Mouse (Mus musculus): Measurements from ENCODE around the gene Camsap2. TPM values are rescaled to one million over a fixed set of nuclear protein-coding genes. Genes with fewer than 3 reads are reported as not detected.

Gene Camsap2
- polyA plus RNA-seq (2012; rRNA removed) (6.4 and 8.8 TPM in 2 replicates), polyA plus RNA-seq (2014; fragmentation: Nextera tagmentation; extraction: Ambion mirVana) (10.3 and 11.7 TPM in 2 replicates)

DNA sequence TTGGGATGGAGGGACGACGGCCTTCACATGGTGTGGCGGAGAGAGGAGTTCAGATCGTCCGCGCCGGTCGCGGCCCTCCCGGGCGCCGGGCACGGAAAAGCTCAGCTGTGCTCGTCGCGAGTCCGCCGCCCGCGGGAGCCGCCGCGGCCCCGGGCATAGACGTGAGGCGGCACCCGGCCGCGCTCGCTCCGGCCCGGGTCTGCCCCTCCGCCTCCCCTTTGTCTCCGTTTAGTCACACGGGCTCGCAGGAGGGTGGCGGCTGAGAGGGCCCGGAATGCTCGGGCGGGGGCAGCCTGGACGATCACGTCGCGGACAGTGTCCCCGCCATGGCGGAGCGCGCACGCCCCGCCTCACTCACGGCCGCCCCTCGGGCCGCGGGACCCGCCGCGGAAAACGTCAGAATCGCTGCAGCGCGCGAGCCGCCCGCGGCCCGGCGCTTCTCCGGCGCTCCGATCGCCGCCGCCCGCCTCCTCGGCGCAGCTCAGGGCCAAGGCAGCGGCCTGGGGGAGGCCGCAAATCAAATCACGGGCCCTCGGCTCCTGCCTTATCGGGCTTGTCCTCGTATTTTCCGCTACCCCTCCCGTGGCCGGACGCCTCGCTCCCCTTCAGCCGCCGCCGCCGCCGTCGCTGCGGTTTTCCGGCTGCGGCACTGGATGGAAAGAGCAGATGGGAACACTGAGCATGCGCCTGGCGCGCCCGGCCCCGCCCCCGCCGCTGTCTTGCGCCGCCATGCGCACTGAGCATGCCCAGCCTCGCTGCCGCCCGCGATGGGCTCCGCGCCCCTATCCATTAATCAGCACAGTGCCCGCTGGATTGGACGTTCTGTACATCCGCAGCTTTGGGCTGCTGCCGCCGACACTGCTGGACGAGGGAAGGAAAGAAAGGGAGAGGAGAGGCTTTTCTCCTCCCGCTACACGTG is at the start of gene Camsap2:
TSS of gene Camsap2 (minus strand) at position 651 of the 919 bp plus-strand sequence.
- H3K4me2 ChIP-seq (ENCODE audit: low read depth) = peak within 1 kb of the TSS; percentile 99
- ATAC-seq (ENCODE audit: insufficient read depth) = peak; percentile 88
- peak within 1 kb of the TSS; percentile 86 to 97 for H3K4me3 ChIP-seq (ENCODE audit: insufficient read depth in 1 of 2, low read depth in 2 of 2, low read length in 2 of 2)
- no peaks in the 10 kb centered on the region for H3K27me3 ChIP-seq (ENCODE audit: control insufficient read depth, insufficient read depth, low read length)
- TF ChIP-seq CTCF (IDR thresholded peaks at IDR 0.05; ENCODE audit: low read depth) = no peak
- peak; percentile 54; the same call in 1 of the 2 replicates for TF ChIP-seq EP300 (IDR thresholded peaks at IDR 0.05; ENCODE audit: low read depth)
- H3K9me3 ChIP-seq (ENCODE audit: control insufficient read depth, low read length) = no peaks in the 10 kb centered on the region
- H3K27ac ChIP-seq = peak within 1 kb of the TSS; percentile 96
- H3K4me1 ChIP-seq (replicated peaks; ENCODE audit: control insufficient read depth in 2 of 2, insufficient read depth in 2 of 2, low read length in 1 of 2) = peaks cover 28 to 38% of the 10 kb centered on the region in 2 experiments
- peak; percentile 81 to 82 (median 82) for DNase-seq (ENCODE audit: low read depth in 3 of 3, low spot score in 3 of 3)
- peaks cover 6% of the 10 kb centered on the region for H3K36me3 ChIP-seq (replicated peaks; ENCODE audit: control insufficient read depth, insufficient read depth, low read depth)
- peak within 1 kb of the TSS; percentile 94 for H3K9ac ChIP-seq (replicated peaks)
- under 1% methylated on average over 91 of the region's 121 CpGs for WGBS (ENCODE audit: insufficient replicate concordance)

GRCm38 (mm10) chr1:136395073-136395472 is 49.2 kb upstream of the Camsap2 start:
- ATAC-seq (ENCODE audit: insufficient read depth) (no peak), DNase-seq (ENCODE audit: low read depth in 3 of 3, low spot score in 3 of 3) (no peak)
- no peaks in the 10 kb centered on the region for H3K9me3 ChIP-seq (ENCODE audit: control insufficient read depth, low read length)
- WGBS (ENCODE audit: insufficient replicate concordance) = 35% methylated on average over 5 of the region's 5 CpGs
- no peaks in the 10 kb centered on the region; the same call in 1 of the 2 replicates for H3K27me3 ChIP-seq (ENCODE audit: control insufficient read depth, insufficient read depth, low read length)
- H3K4me2 ChIP-seq (ENCODE audit: low read depth) = peak overlapping the region; percentile 39
- H3K27ac ChIP-seq = no peak overlapping the region
- no peak overlapping the region for H3K9ac ChIP-seq (replicated peaks)
- H3K4me3 ChIP-seq (ENCODE audit: insufficient read depth in 1 of 2, low read depth in 2 of 2, low read length in 2 of 2) = peak overlapping the region in 1 of 2 experiments; percentile 1; a peak in 1 of 4 replicates
- H3K4me1 ChIP-seq (replicated peaks; ENCODE audit: control insufficient read depth in 2 of 2, insufficient read depth in 2 of 2, low read length in 1 of 2) = peaks cover 0 to 3% of the 10 kb centered on the region in 2 experiments; a peak in 2 of 4 replicates
- TF ChIP-seq CTCF (IDR thresholded peaks at IDR 0.05; ENCODE audit: low read depth) = no peak
- TF ChIP-seq EP300 (IDR thresholded peaks at IDR 0.05; ENCODE audit: low read depth) = no peak
- no peaks in the 10 kb centered on the region for H3K36me3 ChIP-seq (replicated peaks; ENCODE audit: control insufficient read depth, insufficient read depth, low read depth)

DNA sequence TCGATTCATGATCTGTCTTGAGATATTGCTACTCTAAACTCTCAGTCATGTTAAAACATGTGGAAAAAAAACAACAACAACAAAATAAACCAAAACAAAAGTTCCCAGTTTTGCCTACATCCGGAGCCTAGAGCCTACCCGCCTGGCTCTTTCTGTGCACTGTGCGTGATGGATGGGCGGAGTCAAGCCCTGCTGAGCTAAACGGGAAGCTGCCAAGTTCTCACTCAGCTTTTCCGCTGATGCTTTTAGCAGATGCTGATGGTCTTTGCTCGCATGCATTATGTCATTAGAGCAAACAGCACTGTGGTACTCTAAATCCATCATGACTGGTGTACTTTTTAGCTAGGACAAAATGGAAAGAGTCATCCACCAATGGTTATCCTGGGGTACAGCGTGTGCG is 48.6 kb upstream of the Camsap2 start:
- no peaks in the 10 kb centered on the region for H3K36me3 ChIP-seq (replicated peaks; ENCODE audit: control insufficient read depth, insufficient read depth, low read depth)
- no peak for TF ChIP-seq EP300 (IDR thresholded peaks at IDR 0.05; ENCODE audit: low read depth)
- TF ChIP-seq CTCF (IDR thresholded peaks at IDR 0.05; ENCODE audit: low read depth) = no peak
- 35% methylated on average over 10 of the region's 10 CpGs for WGBS (ENCODE audit: insufficient replicate concordance)
- ATAC-seq (ENCODE audit: insufficient read depth) = peak; percentile 28; the same call in 1 of the 2 replicates
- peak in 2 of 3 experiments; percentile 12 to 13 for DNase-seq (ENCODE audit: low read depth in 3 of 3, low spot score in 3 of 3)
- H3K27me3 ChIP-seq (ENCODE audit: control insufficient read depth, insufficient read depth, low read length) = no peaks in the 10 kb centered on the region; the same call in 1 of the 2 replicates
- peak overlapping the region in 1 of 2 experiments; percentile 1; a peak in 1 of 4 replicates for H3K4me3 ChIP-seq (ENCODE audit: insufficient read depth in 1 of 2, low read depth in 2 of 2, low read length in 2 of 2)
- peaks cover 0 to 3% of the 10 kb centered on the region in 2 experiments; a peak in 2 of 4 replicates for H3K4me1 ChIP-seq (replicated peaks; ENCODE audit: control insufficient read depth in 2 of 2, insufficient read depth in 2 of 2, low read length in 1 of 2)
- no peak overlapping the region for H3K27ac ChIP-seq
- no peak overlapping the region for H3K9ac ChIP-seq (replicated peaks)
- no peaks in the 10 kb centered on the region for H3K9me3 ChIP-seq (ENCODE audit: control insufficient read depth, low read length)
- peak overlapping the region; percentile 39 for H3K4me2 ChIP-seq (ENCODE audit: low read depth)

- no peaks in the 10 kb centered on the region for H3K36me3 ChIP-seq (replicated peaks; ENCODE audit: control insufficient read depth, insufficient read depth, low read depth)
- H3K4me3 ChIP-seq (ENCODE audit: insufficient read depth in 1 of 2, low read depth in 2 of 2, low read length in 2 of 2) = no peak overlapping the region
- H3K9me3 ChIP-seq (ENCODE audit: control insufficient read depth, low read length) = no peaks in the 10 kb centered on the region
- DNase-seq (ENCODE audit: low read depth in 3 of 3, low spot score in 3 of 3) = no peak
- TF ChIP-seq EP300 (IDR thresholded peaks at IDR 0.05; ENCODE audit: low read depth) = no peak
- TF ChIP-seq CTCF (IDR thresholded peaks at IDR 0.05; ENCODE audit: low read depth) = no peak
- H3K4me1 ChIP-seq (replicated peaks; ENCODE audit: control insufficient read depth in 2 of 2, insufficient read depth in 2 of 2, low read length in 1 of 2) = no peaks in the 10 kb centered on the region
- H3K27me3 ChIP-seq (ENCODE audit: control insufficient read depth, insufficient read depth, low read length) = no peaks in the 10 kb centered on the region
- no peak overlapping the region for H3K4me2 ChIP-seq (ENCODE audit: low read depth)
- H3K27ac ChIP-seq = no peak overlapping the region
- ATAC-seq (ENCODE audit: insufficient read depth) = no peak
- no peak overlapping the region for H3K9ac ChIP-seq (replicated peaks)
- 56% methylated on average over 5 of the region's 6 CpGs for WGBS (ENCODE audit: insufficient replicate concordance)
Observed at GRCm38 (mm10) chr1:136386914-136387313, 41.0 kb upstream of the Camsap2 start.

DNA sequence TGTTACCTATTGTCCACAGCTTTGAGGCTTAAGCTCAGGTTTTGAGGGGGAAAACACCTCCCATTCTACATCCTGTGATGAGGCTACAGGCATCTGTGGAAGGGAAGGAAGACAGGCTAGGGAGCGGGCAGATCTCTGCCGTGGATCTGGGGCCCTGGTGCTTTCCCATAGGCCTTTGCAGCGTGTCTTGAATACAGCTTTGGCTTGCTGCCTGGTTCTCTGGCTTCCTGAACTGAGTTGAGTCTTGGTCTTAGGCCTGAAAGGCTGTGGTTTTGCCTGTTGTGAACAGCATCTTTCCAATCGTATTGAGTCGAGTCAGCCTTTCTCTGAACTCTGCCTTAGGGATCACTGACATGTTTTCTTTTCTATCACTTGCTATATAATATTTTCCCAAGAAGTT is 35.7 kb upstream of the Camsap2 start:
- H3K27ac ChIP-seq = no peak overlapping the region
- no peak overlapping the region for H3K4me2 ChIP-seq (ENCODE audit: low read depth)
- ATAC-seq (ENCODE audit: insufficient read depth) (no peak), DNase-seq (ENCODE audit: low read depth in 3 of 3, low spot score in 3 of 3) (no peak)
- TF ChIP-seq CTCF (IDR thresholded peaks at IDR 0.05; ENCODE audit: low read depth) (no peak), EP300 (IDR thresholded peaks at IDR 0.05; ENCODE audit: low read depth) (no peak)
- H3K9me3 ChIP-seq (ENCODE audit: control insufficient read depth, low read length) = no peaks in the 10 kb centered on the region
- H3K9ac ChIP-seq (replicated peaks) = no peak overlapping the region
- H3K4me1 ChIP-seq (replicated peaks; ENCODE audit: control insufficient read depth in 2 of 2, insufficient read depth in 2 of 2, low read length in 1 of 2) = no peaks in the 10 kb centered on the region
- no peaks in the 10 kb centered on the region for H3K27me3 ChIP-seq (ENCODE audit: control insufficient read depth, insufficient read depth, low read length)
- whole genome bisulfite sequencing (ENCODE audit: insufficient replicate concordance) = 69% methylated on average over 5 of the region's 5 CpGs
- H3K4me3 ChIP-seq (ENCODE audit: insufficient read depth in 1 of 2, low read depth in 2 of 2, low read length in 2 of 2) = no peak overlapping the region
- no peaks in the 10 kb centered on the region for H3K36me3 ChIP-seq (replicated peaks; ENCODE audit: control insufficient read depth, insufficient read depth, low read depth)

Data from liver, embryonic 14.5 days (tissue).